Mouse (Mus musculus) liver, embryonic 14 days (tissue): ENCODE measurements around the gene Gjd3. TPM values are rescaled to one million over a fixed set of nuclear protein-coding genes. Genes with fewer than 3 reads are reported as not detected.

Source experiments
- polyA plus RNA-seq: library from polyadenylated mRNA; depleted of rRNA; stranded (reverse); fragments of >200 nt; gene quantifications from 2 replicates; pipeline ENCODE4 v1.2.3, GENCODE M21; 2012; rRNA removed

The Gjd3 gene
- polyA plus RNA-seq, result 0.07 TPM in 1 of 2 replicates, not detected in the other

DNA sequence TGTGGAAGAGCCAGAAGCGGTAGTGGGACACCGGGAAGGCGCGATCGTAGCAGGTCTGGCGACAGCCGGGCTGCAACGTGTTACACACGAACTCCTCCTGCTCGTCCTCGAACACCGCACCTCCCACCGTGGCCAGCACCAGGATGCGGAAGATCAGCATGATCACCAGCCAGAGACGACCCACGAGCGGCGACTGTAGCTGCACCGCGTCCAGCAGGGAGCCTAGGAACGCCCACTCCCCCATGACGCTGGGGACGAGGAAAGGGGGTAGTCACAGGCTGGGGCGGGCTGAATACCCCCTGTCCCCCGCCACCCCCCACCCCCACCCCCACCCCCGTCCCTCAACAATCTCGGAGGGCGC is at the start of gene Gjd3:
Gjd3 (minus strand) TSS at position 244 of the 361 bp plus-strand sequence.

DNA sequence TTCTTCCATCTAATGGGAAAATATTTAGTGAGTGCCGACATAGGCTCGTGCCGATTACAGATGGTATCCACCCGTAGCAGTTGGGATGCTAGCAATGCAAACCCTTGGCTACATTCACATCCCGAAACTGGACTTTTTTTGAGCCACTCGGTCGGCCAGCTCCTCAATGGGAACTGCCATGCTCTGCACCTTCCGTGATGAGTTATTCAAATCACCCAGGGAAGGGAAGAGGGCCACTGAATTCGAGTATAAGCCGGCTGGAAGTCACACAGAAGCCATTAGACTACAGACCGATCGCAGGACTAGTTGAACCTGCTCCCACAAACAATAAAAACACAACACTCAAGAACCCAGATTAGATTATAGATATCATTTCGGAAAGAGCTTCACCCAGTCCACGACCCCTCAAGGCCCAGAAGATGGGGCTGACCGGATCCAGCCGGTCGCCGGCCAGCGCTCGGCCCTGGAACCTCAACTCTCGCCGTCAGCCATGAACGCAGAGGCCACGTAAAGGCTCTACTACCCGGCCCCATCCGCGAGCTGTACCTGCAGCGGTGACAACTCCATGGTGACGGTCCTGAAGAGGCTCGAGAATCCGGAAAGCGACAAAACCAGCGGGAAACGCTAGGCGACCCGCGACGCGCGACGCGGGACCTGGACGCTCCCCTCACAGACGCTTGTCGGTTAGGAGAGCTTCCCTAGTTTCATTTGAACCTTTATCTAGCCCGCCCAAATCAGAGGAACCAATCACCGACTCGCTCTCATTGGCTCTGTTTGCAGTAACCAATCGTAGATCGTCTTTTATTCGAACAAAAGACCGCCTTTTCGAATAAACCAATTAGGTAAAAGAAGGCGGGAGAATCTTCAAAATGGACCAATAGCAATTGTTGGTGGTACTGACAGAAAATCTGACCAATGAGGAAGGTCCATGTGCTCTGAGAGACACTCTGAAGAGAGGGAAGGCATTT is 41.0 kb upstream of the Gjd3 start, which contains the start of gene Top2a:
Top2a (minus strand) TSS at position 690 of the 968 bp plus-strand sequence.

Other genes with a start within 250 kb of the Gjd3 start
- 14.0 and 14.7 TPM in 2 replicates for gene Thra, start 242.4 kb downstream of the Gjd3 start, polyA plus RNA-seq
- 0.46 and 0.65 TPM in 2 replicates for gene Nr1d1, start 207.7 kb downstream of the Gjd3 start, polyA plus RNA-seq
- gene Msl1, start 187.5 kb downstream of the Gjd3 start, polyA plus RNA-seq, result 16.7 and 18.8 TPM in 2 replicates
- gene Casc3, start 178.1 kb downstream of the Gjd3 start, polyA plus RNA-seq, result 13.3 and 14.1 TPM in 2 replicates
- 0.53 and 0.55 TPM in 2 replicates for gene Rapgefl1, start 146.2 kb downstream of the Gjd3 start, polyA plus RNA-seq
- 1.9 and 2.4 TPM in 2 replicates for gene Wipf2, start 119.4 kb downstream of the Gjd3 start, polyA plus RNA-seq
- gene Cdc6, start 75.2 kb downstream of the Gjd3 start, polyA plus RNA-seq, result 30.9 and 33.0 TPM in 2 replicates
- 1.6 and 2.1 TPM in 2 replicates for gene Rara, start 55.2 kb downstream of the Gjd3 start, polyA plus RNA-seq
- gene Top2a, start 41.2 kb upstream of the Gjd3 start, polyA plus RNA-seq, result 109 and 124 TPM in 2 replicates
- 66.2 and 73.8 TPM in 2 replicates for gene Igfbp4, start 58.2 kb upstream of the Gjd3 start, polyA plus RNA-seq
- 0.12 and 0.13 TPM in 2 replicates for gene Tns4, start 106.3 kb upstream of the Gjd3 start, polyA plus RNA-seq
- gene Ccr7, start 172.1 kb upstream of the Gjd3 start, polyA plus RNA-seq, result 0.08 and 0.09 TPM in 2 replicates
- 68.7 and 109 TPM in 2 replicates for gene Smarce1, start 248.0 kb upstream of the Gjd3 start, polyA plus RNA-seq